Mouse (Mus musculus): ENCODE measurements around the gene Fam83g. TPM values are rescaled to one million over a fixed set of nuclear protein-coding genes. Genes with fewer than 3 reads are reported as not detected.

Gene Fam83g
- total and polyA plus RNA-seq, 3 experiments, result 19.1 to 63.7 (median 19.2) TPM

DNA sequence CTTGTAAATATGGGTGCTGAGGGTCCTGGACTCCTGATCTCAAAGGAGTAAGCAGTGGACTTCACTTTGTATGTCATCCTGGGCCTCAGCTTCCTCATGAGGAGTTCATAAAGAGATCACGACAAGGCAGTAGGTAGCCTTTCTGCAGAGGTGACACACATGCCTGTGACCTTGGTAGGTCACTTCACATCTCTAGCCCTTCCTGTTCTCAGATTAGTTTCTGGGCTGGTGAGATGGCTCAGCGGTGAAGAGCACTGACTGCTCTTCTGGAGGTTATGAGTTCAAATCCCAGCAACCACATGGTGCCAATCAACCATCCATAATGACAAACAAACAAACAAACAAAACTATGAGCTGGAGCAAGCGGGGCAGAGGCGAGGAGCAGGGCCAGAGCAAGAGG lies 6.2 kb upstream of the Fam83g start:
- no peaks in the 10 kb centered on the region for H3K9me3 ChIP-seq (replicated peaks; ENCODE audit: low read length)
- in situ Hi-C loops (cut with MboI; ENCODE audit: low pct_ligation_motif_present, low pct_unique_long_range_greater_than_20kb, low sequenced_read_pairs), result no loop called here
- H3K27me3 ChIP-seq (replicated peaks), result no peaks in the 10 kb centered on the region
- peak overlapping the region; percentile 60; the same call in 1 of the 2 replicates for H3K27ac ChIP-seq (ENCODE audit: insufficient read depth, low read depth)
- H3K36me3 ChIP-seq (replicated peaks in 1 of 2; ENCODE audit: control insufficient read depth in 1 of 2, insufficient read depth in 1 of 2, low read length in 1 of 2), result peaks cover 11 to 15% of the 10 kb centered on the region in 2 experiments
- H3K4me1 ChIP-seq (ENCODE audit: control insufficient read depth in 1 of 2, insufficient read depth in 2 of 2), result peaks cover 57 to 85% of the 10 kb centered on the region in 2 experiments
- no peak for DNase-seq (ENCODE audit: extremely low read depth)
- H3K4me3 ChIP-seq (replicated peaks in 1 of 3; ENCODE audit: low read depth in 2 of 3, low read length in 2 of 3, poor library complexity in 1 of 3), result no peak overlapping the region
- dilution Hi-C loops (cut with MboI; ENCODE audit: extremely low pct_ligation_motif_present, extremely low pct_unique_long_range_greater_than_20kb, low sequenced_read_pairs), result no loop called here
- no peak overlapping the region for H3K9ac ChIP-seq (ENCODE audit: insufficient read depth, low read depth)
- TF ChIP-seq MAZ (IDR thresholded peaks at IDR 0.05; ENCODE audit: low read depth, low read length) (0 out of 2 replicates have a peak, but pooled peaks have one; percentile 16), MYC (IDR thresholded peaks at IDR 0.05; ENCODE audit: low read depth, low read length) (no peak), ELF1 (IDR thresholded peaks at IDR 0.05; ENCODE audit: low read depth, low read length) (peak; percentile 40; the same call in 1 of the 2 replicates), MAFK (IDR thresholded peaks at IDR 0.05; ENCODE audit: insufficient replicate concordance, low read length) (no peak), TBP (conservative IDR thresholded peaks at IDR 0.05; ENCODE audit: low read depth, low read length) (peak; percentile 92), CHD1 (IDR thresholded peaks at IDR 0.05; ENCODE audit: low read depth, low read length) (peak; percentile 70; the same call in 1 of the 2 replicates), MXI1 (IDR thresholded peaks at IDR 0.05; ENCODE audit: low read depth, low read length) (0 out of 2 replicates have a peak, but pooled peaks have one; percentile 33), IRF4 (IDR thresholded peaks at IDR 0.05; ENCODE audit: low read depth, low read length) (0 out of 2 replicates have a peak, but pooled peaks have one; percentile 38), TCF12 (IDR thresholded peaks at IDR 0.05; ENCODE audit: low read depth, low read length) (no peak)
- H3K79me2 ChIP-seq (replicated peaks; ENCODE audit: control insufficient read depth, extremely low read depth, insufficient read depth, poor library complexity, severe bottlenecking), result no peaks in the 10 kb centered on the region
- H3K4me2 ChIP-seq (ENCODE audit: insufficient read depth, low read depth, poor library complexity, severe bottlenecking), result no peak overlapping the region

- Histone ChIP-seq H3K79me2 (replicated peaks; ENCODE audit: control insufficient read depth, extremely low read depth, insufficient read depth, poor library complexity, severe bottlenecking) (peaks cover under 1% of the 10 kb centered on the region; the same call in 1 of the 2 replicates), H3K4me1 (ENCODE audit: control insufficient read depth in 1 of 2, insufficient read depth in 2 of 2) (peaks cover 63 to 81% of the 10 kb centered on the region in 2 experiments), H3K36me3 (replicated peaks in 1 of 2; ENCODE audit: control insufficient read depth in 1 of 2, insufficient read depth in 1 of 2, low read length in 1 of 2) (no peaks in the 10 kb centered on the region), H3K27ac (ENCODE audit: insufficient read depth, low read depth) (peak overlapping the region; percentile 52; the same call in 1 of the 2 replicates), H3K4me3 (replicated peaks in 1 of 3; ENCODE audit: low read depth in 2 of 3, low read length in 2 of 3, poor library complexity in 1 of 3) (peak overlapping the region in 1 of 3 experiments; percentile 32), H3K9me3 (replicated peaks; ENCODE audit: low read length) (no peaks in the 10 kb centered on the region), H3K9ac (ENCODE audit: insufficient read depth, low read depth) (no peak overlapping the region), H3K4me2 (ENCODE audit: insufficient read depth, low read depth, poor library complexity, severe bottlenecking) (peak overlapping the region; percentile 37), H3K27me3 (replicated peaks) (no peaks in the 10 kb centered on the region)
- in situ Hi-C loops (cut with MboI; ENCODE audit: low pct_ligation_motif_present, low pct_unique_long_range_greater_than_20kb, low sequenced_read_pairs) (no loop called here), dilution Hi-C loops (cut with MboI; ENCODE audit: extremely low pct_ligation_motif_present, extremely low pct_unique_long_range_greater_than_20kb, low sequenced_read_pairs) (no loop called here)
- TF ChIP-seq IRF4 (IDR thresholded peaks at IDR 0.05; ENCODE audit: low read depth, low read length), result peak; percentile 52
- TF ChIP-seq MXI1 (IDR thresholded peaks at IDR 0.05; ENCODE audit: low read depth, low read length), result peak; percentile 72
- 0 out of 2 replicates have a peak, but pooled peaks have one; percentile 14 for TF ChIP-seq HCFC1 (IDR thresholded peaks at IDR 0.05; ENCODE audit: low read depth, low read length)
- no peak for TF ChIP-seq KAT2A (IDR thresholded peaks at IDR 0.05; ENCODE audit: insufficient replicate concordance, low read length)
- peak; percentile 34; the same call in 1 of the 2 replicates for TF ChIP-seq BHLHE40 (IDR thresholded peaks at IDR 0.05; ENCODE audit: low read depth, low read length)
- TF ChIP-seq MAZ (IDR thresholded peaks at IDR 0.05; ENCODE audit: low read depth, low read length), result peak; percentile 88; the same call in 1 of the 2 replicates
- TF ChIP-seq ETS1 (conservative IDR thresholded peaks at IDR 0.05; ENCODE audit: low read depth, low read length), result peak; percentile 46; the same call in 1 of the 2 replicates
- TF ChIP-seq RCOR1 (conservative IDR thresholded peaks at IDR 0.05; ENCODE audit: low read depth, low read length), result 0 out of 2 replicates have a peak, but pooled peaks have one; percentile 79
- TF ChIP-seq SIN3A (IDR thresholded peaks at IDR 0.05; ENCODE audit: low read length), result peak; percentile 59; the same call in 1 of the 2 replicates
- TF ChIP-seq CHD2 (IDR thresholded peaks at IDR 0.05; ENCODE audit: low read length), result 0 out of 2 replicates have a peak, but pooled peaks have one; percentile 34
- peak; percentile 41; the same call in 1 of the 2 replicates for TF ChIP-seq ELF1 (IDR thresholded peaks at IDR 0.05; ENCODE audit: low read depth, low read length)
- TF ChIP-seq EP300 (IDR thresholded peaks at IDR 0.05; ENCODE audit: low read length), result peak; percentile 66
- no peak for TF ChIP-seq RAD21 (IDR thresholded peaks at IDR 0.05; ENCODE audit: low read depth, low read length)
- TF ChIP-seq POLR2A (IDR thresholded peaks at IDR 0.05; ENCODE audit: low read depth, low read length), result no peak
- no peak for TF ChIP-seq CTCF (conservative IDR thresholded peaks at IDR 0.05 in 1 of 2, IDR thresholded peaks at IDR 0.05 in 1 of 2; ENCODE audit: low read depth in 2 of 2, low read length in 2 of 2)
- TF ChIP-seq MAX (IDR thresholded peaks at IDR 0.05; ENCODE audit: low read length), result peak; percentile 55; the same call in 1 of the 2 replicates
- TF ChIP-seq POLR2AphosphoS2 (IDR thresholded peaks at IDR 0.05; ENCODE audit: low read depth, low read length), result 0 out of 2 replicates have a peak, but pooled peaks have one; percentile 42
- peak; percentile 54; the same call in 1 of the 2 replicates for TF ChIP-seq TCF12 (IDR thresholded peaks at IDR 0.05; ENCODE audit: low read depth, low read length)
- TF ChIP-seq ZKSCAN1 (IDR thresholded peaks at IDR 0.05; ENCODE audit: borderline replicate concordance, low read depth, low read length), result peak; percentile 25; the same call in 1 of the 2 replicates
- TF ChIP-seq MEF2A (IDR thresholded peaks at IDR 0.05; ENCODE audit: borderline replicate concordance, low read depth, low read length), result 0 out of 2 replicates have a peak, but pooled peaks have one; percentile 54
- TF ChIP-seq MYC (IDR thresholded peaks at IDR 0.05; ENCODE audit: low read depth, low read length), result peak; percentile 37
- TF ChIP-seq ZC3H11A (IDR thresholded peaks at IDR 0.05; ENCODE audit: low read depth, low read length), result no peak
- TF ChIP-seq NELFE (IDR thresholded peaks at IDR 0.05; ENCODE audit: low read depth, low read length), result 0 out of 2 replicates have a peak, but pooled peaks have one; percentile 38
- DNase-seq (ENCODE audit: extremely low read depth), result peak; percentile 78
Measured at GRCm38 (mm10) chr11:61679091-61679866, 4.6 kb upstream of the Fam83g start.

All from CH12.LX (cell line).